Mouse (Mus musculus) brain, embryonic 14.5 days (tissue): Measurements from ENCODE around the gene Abce1. TPM values are rescaled to one million over a fixed set of nuclear protein-coding genes. Genes with fewer than 3 reads are reported as not detected.
"Not testable (repeated sequence)": the region's sequence is repeated elsewhere in the genome, so short reads cannot be mapped to it uniquely, and the experiment has no call there.

Experiments used
- DNase-seq: peaks from one replicate; pipeline ENCODE4 v3.0.0-alpha.2; 2011; ENCODE audit warnings: low read depth
- CTCF ChIP-seq: fragments of 200-500 bp; IDR thresholded peaks from 2 replicates; pipeline ENCODE4 v1.5.1; 2012; ENCODE audit warnings: inconsistent platforms, mild to moderate bottlenecking, moderate library complexity, borderline replicate concordance; ENCODE audit not compliant: insufficient read depth, insufficient read length; ENCODE audit errors: extremely low read depth
- POLR2A ChIP-seq: fragments of 200-500 bp; IDR thresholded peaks from 2 replicates; pipeline ENCODE4 v1.6.1; 2012; ENCODE audit warnings: mild to moderate bottlenecking, inconsistent platforms, borderline replicate concordance; ENCODE audit not compliant: poor library complexity, insufficient read depth, insufficient read length, severe bottlenecking; ENCODE audit errors: extremely low read depth
- polyA plus RNA-seq: library from polyadenylated mRNA; depleted of rRNA; stranded (reverse); fragments of >200 nt; gene quantifications from 2 replicates; pipeline ENCODE4 v1.2.3, GENCODE M21; 2012; rRNA removed

Gene Abce1
- 48.0 and 57.8 TPM in 2 replicates for polyA plus RNA-seq

DNA sequence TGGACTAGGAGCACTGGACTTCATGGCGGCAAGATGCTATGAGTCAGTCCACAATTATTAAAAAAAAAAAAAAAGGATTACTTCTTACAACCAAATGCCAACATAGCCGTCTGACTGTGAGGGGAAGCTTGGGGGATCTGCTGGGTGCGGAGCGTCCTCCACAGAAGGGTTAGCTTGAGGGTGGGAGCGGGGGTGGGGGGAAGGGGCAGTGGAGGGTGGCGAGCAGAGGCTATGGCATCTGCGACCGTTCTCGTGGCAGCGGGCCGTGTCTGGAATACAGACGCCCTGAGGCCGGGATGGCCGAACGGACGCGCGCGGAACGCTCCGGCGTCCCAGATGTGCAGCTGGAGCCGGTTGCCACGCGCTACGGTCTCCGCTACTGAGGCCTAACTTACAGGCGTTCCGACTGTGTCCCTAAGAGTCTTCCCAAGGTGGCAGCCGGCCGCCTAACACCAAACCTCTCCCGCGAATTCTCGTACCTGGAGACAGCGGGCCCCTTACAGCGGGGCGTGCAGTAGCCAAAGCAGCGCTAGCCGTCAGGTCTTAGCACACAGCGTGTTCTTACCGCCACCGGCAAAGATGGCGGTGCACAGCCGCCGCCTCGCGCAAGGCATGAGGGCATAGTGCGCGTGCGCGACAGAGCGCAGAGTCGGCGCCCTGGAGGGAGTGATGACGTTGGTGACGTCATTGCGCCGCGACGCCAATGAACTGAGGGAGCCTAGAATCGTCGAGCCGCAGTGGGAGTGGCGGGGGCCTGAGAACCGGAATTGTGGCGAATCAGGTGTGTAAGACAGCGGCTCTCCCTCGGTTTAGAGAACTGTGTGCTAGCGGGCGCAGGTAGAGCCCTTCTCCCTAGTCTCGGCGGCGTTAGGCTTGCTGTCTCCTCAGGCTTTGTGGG is at the start of gene Abce1, which contains the start of gene Anapc10:
Gene Abce1, minus strand, starts transcription at position 677 of the 898 bp plus-strand sequence.
Gene Anapc10, plus strand, starts transcription at position 757 of the 898 bp plus-strand sequence.
- DNase-seq: peak; percentile 99
- TF ChIP-seq CTCF: no peak
- peak; percentile 64; the same call in 1 of the 2 replicates for TF ChIP-seq POLR2A

DNA sequence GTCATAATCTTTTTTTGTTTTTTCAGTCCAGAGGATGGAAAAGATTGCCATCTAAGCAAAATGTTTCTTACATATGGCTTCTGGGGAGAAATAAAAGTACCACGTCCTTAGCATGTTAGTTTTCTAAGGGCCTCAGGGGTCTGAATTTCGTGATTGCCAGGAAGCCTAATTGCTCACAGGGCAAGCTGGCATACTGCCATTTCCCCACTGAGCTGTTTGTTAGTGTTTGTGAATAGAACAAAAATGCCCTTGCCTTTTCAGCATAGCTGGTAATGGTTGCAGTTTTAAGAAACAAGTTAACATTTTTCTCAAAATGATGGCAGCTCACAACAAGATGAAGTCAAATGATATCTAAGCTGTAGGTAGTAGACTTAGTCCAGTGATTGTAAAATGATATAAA is 38.8 kb upstream of the Abce1 start:
- peak; percentile 93 for DNase-seq
- TF ChIP-seq POLR2A: no peak

DNA sequence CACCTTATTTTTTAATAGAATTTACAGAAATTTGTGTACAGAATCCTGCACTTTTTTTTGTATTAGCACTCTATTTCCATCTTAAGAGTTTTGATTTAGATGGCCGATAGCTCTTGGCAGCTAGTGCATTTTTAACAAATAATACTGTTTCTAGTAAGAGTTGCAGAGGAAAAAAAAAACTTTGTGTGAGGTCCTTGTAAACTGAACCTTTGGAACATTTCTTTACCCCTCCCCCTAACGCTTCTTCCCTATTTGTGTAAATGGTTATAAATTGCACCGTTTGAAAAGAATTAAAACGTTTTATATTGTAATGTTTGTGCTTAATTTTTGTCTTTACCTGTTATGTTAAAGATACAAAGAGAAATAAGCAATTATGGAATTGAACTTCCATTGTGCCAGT is 37.1 kb upstream of the Abce1 start:
- no peak for DNase-seq
- TF ChIP-seq CTCF (no peak), POLR2A (no peak)

DNA sequence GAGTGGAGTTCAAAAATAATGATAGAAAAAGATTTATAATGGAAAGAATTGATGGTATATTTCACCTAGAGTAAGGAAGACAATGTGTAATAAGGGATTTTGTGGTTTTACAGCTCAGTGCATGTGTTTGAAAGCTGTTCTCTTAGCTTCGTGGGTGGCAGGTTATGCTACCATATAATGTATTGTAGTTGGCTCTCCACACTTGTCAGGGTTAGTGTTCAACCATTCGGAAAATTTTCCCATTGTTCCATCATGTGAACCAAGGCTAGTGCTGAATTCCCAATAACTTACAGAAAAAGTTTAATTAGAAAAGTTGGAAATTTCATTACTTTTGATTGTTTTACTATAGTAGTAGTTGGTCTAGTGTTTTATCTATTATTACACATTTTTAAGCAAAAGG is 36.6 kb upstream of the Abce1 start:
- TF ChIP-seq POLR2A: no peak
- no peak for TF ChIP-seq CTCF
- peak; percentile 17 for DNase-seq

DNA sequence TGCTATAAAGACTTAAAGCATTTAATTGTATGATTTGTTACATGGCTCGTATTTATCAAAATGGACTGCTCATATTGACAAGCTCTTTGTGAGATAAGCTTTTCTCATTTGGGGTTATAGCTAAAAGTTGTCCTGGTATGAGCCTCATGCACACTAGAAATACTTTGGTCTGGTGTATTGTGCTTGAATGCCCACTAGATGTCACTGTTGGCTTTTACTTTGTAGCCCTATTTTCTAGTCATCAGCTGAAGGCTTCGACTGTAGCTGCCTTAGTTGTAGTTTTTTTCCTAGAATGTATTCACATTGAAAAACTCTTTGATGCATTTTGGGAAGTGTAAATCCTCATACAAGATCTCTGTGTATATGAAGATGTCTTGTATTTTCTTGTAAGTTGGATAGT is 22.8 kb upstream of the Abce1 start:
- no peak for TF ChIP-seq POLR2A
- TF ChIP-seq CTCF: peak; percentile 71; the same call in 1 of the 2 replicates
- peak; percentile 80 for DNase-seq

DNA sequence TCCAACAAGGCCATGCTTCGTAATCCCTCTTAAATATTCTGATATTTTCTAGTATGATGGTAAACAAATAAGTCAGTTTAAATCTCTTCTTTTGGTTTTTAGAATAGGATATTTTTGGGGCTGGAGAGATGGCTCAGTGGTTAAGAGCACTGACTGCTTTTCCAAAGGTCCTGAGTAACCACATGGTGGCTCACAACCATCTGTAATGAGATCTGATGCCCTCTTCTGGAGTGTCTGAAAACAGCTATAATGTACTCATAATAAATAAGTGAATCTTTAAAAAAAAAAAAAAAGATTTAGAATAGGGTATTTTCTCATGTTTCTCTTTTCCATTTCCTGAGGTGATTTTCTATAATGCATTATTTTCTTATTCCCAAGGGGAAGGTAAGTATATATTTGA is 16.4 kb upstream of the Abce1 start:
- TF ChIP-seq CTCF: no peak
- TF ChIP-seq POLR2A: no peak
- no peak for DNase-seq

- TF ChIP-seq POLR2A (no peak), CTCF (no peak)
- DNase-seq: no peak
Measured at GRCm38 (mm10) chr8:79724589-79724988, 13.0 kb upstream of the Abce1 start.

DNA sequence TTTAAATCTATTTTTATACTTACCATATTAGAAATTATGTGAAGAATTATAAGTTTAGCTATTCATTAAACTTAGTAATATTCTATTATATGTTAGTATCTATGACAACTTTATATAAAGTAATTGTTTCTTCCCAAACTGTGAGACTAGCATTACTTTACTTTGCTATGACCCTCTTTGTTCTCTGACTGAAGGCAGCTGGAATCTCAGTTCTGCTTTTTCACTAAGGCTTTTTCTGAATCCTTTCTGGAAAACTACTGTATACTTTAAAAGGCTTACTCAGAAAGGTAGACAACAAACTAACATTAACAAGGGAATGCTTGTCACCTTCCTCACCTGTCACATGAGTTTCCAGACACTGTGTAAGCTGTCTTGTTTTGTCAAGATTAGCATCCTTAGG is 11.8 kb upstream of the Abce1 start:
- DNase-seq: no peak
- TF ChIP-seq POLR2A (no peak), CTCF (no peak)

GRCm38 (mm10) chr8:79721537-79721936 is 10.0 kb upstream of the Abce1 start:
- DNase-seq: no peak
- no peak for TF ChIP-seq CTCF
- no peak for TF ChIP-seq POLR2A

DNA sequence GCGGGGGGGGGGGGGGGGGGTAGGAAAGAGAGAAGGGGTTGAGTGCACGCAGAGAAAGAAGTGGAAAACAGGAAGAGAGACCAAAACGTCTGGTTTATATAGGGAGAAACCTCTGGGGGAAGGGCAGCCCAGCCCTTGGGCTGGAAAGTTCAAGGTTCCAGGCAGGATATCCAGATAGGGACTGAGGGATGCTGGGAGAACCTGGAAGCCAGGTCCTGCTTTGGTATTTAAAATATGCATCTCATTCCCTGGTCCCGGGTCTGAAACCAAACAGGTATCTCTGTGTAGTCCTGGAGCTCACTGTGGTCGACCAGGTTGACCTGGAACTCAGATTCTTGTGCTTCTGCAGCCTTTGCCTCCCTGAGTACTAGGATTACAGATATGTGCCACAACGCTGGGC is 1.1 kb upstream of the Abce1 start:
- TF ChIP-seq POLR2A (no peak), CTCF (no peak)

GRCm38 (mm10) chr8:79706687-79707086 is 4.9 kb downstream of the Abce1 start:
- DNase-seq: no peak
- TF ChIP-seq CTCF: no peak
- no peak for TF ChIP-seq POLR2A

More for the DNA sequence above, 1.1 kb upstream of the Abce1 start:
- no peak for DNase-seq

- no peak for DNase-seq
- TF ChIP-seq POLR2A (no peak), CTCF (no peak)
Measured at GRCm38 (mm10) chr8:79692531-79692930, 19.0 kb downstream of the Abce1 start.

- DNase-seq: not testable (repeated sequence)
Measured at GRCm38 (mm10) chr8:79685927-79686326, 25.6 kb downstream of the Abce1 start.
